Mouse (Mus musculus) forebrain, embryonic 12.5 days (tissue): Measurements from ENCODE around the gene Brinp1. TPM values are rescaled to one million over a fixed set of nuclear protein-coding genes. Genes with fewer than 3 reads are reported as not detected.
"Not testable (repeated sequence)": the region's sequence is repeated elsewhere in the genome, so short reads cannot be mapped to it uniquely, and the experiment has no call there.

Source experiments
- ATAC-seq: fragments of 200-750 bp; cut with Nextera tagmentation; 2 replicates; pipeline ENCODE4 v1.8.0; 2017; ENCODE audit warnings: moderate TSS enrichment; ENCODE audit not compliant: low FRiP score
- H3K27ac ChIP-seq: fragments of 300-500 bp; sonication (generic); 2 replicates; pipeline ENCODE4 v1.5.1; 2016; ENCODE audit warnings: mild to moderate bottlenecking
- H3K27me3 ChIP-seq: fragments of 300-500 bp; sonication (generic); 2 replicates; pipeline ENCODE4 v1.6.1; 2016; ENCODE audit warnings: mild to moderate bottlenecking
- H3K36me3 ChIP-seq: fragments of 300-500 bp; sonication (generic); replicated peaks from 2 replicates; pipeline ENCODE4 v1.6.1; 2016; ENCODE audit warnings: mild to moderate bottlenecking
- H3K4me1 ChIP-seq: fragments of 300-500 bp; sonication (generic); 2 replicates; pipeline ENCODE4 v1.6.1; 2016
- H3K4me2 ChIP-seq: fragments of 300-500 bp; sonication (generic); 2 replicates; pipeline ENCODE4 v1.6.1; 2016; ENCODE audit warnings: mild to moderate bottlenecking, moderate library complexity
- H3K4me3 ChIP-seq: fragments of 300-500 bp; sonication (generic); replicated peaks from 2 replicates; pipeline ENCODE4 v1.5.1; 2016; ENCODE audit warnings: mild to moderate bottlenecking
- H3K9ac ChIP-seq: fragments of 300-500 bp; sonication (generic); 2 replicates; pipeline ENCODE4 v1.6.1; 2016; ENCODE audit warnings: mild to moderate bottlenecking
- H3K9me3 ChIP-seq: fragments of 300-500 bp; sonication (generic); 2 replicates; pipeline ENCODE4 v1.6.1; 2016
- WGBS: fragments of 180-500 bp; shearing (Covaris S2); methylation state at CpG from one replicate; pipeline ENCODE4 v1.1.7; 2016; 5-methylcytosine and 5-hydroxymethylcytosine counted together
- polyA plus RNA-seq: library from polyadenylated mRNA; unstranded; fragments of >200 nt; fragmentation: Nextera tagmentation; extraction: Ambion mirVana; gene quantifications from 2 replicates; pipeline ENCODE4 v1.2.1, GENCODE M21; 2016

Brinp1 gene
- polyA plus RNA-seq, 1 experiment from 2014 or later: 10.8 TPM

GRCm38 (mm10) chr4:68906417-68907210 lies 47.6 kb downstream of the Brinp1 start:
- H3K9ac ChIP-seq: no peak overlapping the region
- no peaks in the 10 kb centered on the region for H3K4me1 ChIP-seq
- no peaks in the 10 kb centered on the region for H3K27me3 ChIP-seq
- H3K27ac ChIP-seq: no peak overlapping the region
- 70% methylated on average over 11 of the region's 11 CpGs for WGBS
- H3K4me3 ChIP-seq: no peak overlapping the region
- ATAC-seq: no peak; the same call in 1 of the 2 replicates
- H3K4me2 ChIP-seq: no peak overlapping the region
- H3K9me3 ChIP-seq: no peaks in the 10 kb centered on the region
- no peaks in the 10 kb centered on the region for H3K36me3 ChIP-seq

DNA sequence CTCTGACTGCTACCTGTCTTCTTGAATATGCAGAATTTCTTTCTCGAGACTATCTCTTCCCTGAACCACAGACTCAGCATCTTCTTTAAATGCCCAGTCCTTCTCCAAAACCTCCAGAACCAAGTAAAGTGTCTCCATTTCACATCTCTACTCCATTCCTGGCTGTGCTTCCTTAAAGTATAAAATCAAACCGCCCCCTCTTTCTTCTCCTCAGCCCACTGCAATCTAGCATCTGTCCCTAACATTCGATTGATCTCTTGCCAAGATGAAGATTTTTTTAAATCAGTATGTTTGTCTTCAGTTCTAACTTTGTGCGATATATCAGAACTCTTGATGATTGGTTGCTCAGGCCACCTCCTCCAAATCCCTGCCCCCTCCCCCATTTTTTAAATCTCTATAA lies 63.7 kb downstream of the Brinp1 start:
- Histone ChIP-seq H3K27ac (no peak overlapping the region), H3K4me1 (no peaks in the 10 kb centered on the region), H3K9me3 (no peaks in the 10 kb centered on the region), H3K36me3 (no peaks in the 10 kb centered on the region), H3K9ac (no peak overlapping the region), H3K27me3 (no peaks in the 10 kb centered on the region), H3K4me3 (no peak overlapping the region), H3K4me2 (no peak overlapping the region)
- ATAC-seq: no peak
- 85% methylated on average over 4 of the region's 4 CpGs for WGBS

DNA sequence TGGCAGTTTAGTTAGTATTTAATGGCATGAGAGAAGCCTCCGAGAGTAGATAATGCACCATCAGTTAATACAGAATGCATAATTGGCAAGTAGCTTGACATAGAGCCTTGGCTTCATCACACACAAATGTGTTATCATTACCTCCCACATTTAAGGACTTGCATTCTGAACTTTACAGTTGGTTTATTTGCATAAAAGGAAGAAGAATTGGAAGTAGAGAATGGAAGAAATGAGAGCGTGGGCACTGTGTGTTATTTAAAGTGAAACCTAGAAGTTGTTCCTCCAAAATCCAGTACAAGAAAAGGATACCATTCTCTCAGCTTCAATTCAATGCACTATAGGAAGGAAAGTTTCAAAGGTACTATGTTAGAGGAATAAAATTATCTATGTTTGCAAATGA lies 67.9 kb downstream of the Brinp1 start:
- H3K4me3 ChIP-seq: no peak overlapping the region
- 91% methylated on average over 2 of the region's 2 CpGs for WGBS

GRCm38 (mm10) chr4:68872028-68872427 lies 82.2 kb downstream of the Brinp1 start:
- Histone ChIP-seq H3K4me2 (no peak overlapping the region), H3K27ac (no peak overlapping the region), H3K27me3 (no peaks in the 10 kb centered on the region), H3K4me1 (no peaks in the 10 kb centered on the region), H3K9ac (no peak overlapping the region), H3K36me3 (no peaks in the 10 kb centered on the region), H3K4me3 (no peak overlapping the region), H3K9me3 (no peaks in the 10 kb centered on the region)
- ATAC-seq: no peak

More for the DNA sequence above, 67.9 kb downstream of the Brinp1 start:
- no peak overlapping the region for H3K9ac ChIP-seq
- H3K27ac ChIP-seq: no peak overlapping the region
- H3K27me3 ChIP-seq: no peaks in the 10 kb centered on the region
- no peaks in the 10 kb centered on the region for H3K9me3 ChIP-seq
- H3K4me2 ChIP-seq: no peak overlapping the region
- no peaks in the 10 kb centered on the region for H3K4me1 ChIP-seq
- ATAC-seq: no peak
- H3K36me3 ChIP-seq: no peaks in the 10 kb centered on the region

DNA sequence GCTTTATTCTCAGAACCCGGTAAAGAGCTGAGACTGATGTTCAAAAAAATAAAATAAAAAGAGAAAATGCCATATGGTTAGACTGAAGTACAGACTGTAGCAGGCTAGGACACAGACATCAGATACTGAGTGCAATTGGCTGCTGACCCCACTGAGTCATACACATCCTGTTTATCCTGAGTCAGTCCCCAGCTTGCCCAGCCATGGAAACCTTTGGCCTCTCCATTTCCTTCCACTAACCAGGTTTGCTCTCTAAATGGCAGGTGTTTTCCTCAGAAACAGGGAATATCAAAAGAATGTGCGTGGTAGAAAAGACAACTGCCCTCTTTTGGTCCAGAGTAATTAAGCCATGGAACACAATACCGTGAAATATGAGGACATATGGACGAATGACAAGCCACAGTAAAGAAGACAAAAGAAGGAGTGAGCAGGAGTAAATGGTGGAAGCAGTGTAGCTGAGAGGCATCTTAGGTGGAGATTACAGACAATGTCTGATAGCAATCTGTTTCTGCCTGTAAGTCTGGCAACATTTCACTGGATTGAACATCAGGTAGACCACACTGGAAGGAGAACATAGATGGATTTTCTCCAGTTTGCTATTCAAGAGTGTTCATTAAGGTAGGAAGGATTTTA lies 88.9 kb downstream of the Brinp1 start:
- Histone ChIP-seq H3K9ac (no peak overlapping the region), H3K9me3 (no peaks in the 10 kb centered on the region), H3K4me1 (no peaks in the 10 kb centered on the region), H3K36me3 (no peaks in the 10 kb centered on the region), H3K4me2 (no peak overlapping the region), H3K27ac (no peak overlapping the region), H3K4me3 (no peak overlapping the region), H3K27me3 (no peaks in the 10 kb centered on the region)
- WGBS: 80% methylated on average over 4 of the region's 4 CpGs
- ATAC-seq: no peak

DNA sequence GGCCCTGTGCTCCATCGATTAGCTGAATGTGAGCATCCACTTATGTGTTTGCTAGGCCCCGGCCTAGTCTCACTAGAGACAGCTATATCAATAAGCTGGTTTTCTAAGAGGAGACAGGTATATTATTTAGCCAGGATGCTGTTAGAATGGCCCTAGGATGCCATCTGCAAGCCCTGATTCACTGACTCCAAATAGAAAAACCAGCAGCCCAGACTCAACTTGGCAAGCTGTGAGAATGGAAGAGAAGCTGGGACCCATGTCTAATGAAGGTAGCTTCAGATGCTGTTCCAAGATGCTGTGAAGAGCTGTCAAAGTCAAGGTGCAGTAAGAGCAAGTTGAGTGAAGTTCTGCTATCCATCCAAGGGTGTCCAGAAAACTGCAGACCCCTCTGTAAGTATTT lies 89.5 kb downstream of the Brinp1 start:
- whole genome bisulfite sequencing: 98% methylated on average over 2 of the region's 2 CpGs
- no peaks in the 10 kb centered on the region for H3K4me1 ChIP-seq

GRCm38 (mm10) chr4:68856868-68857267 lies 97.3 kb downstream of the Brinp1 start:
- no peaks in the 10 kb centered on the region for H3K36me3 ChIP-seq
- no peak for ATAC-seq
- H3K4me1 ChIP-seq: no peaks in the 10 kb centered on the region
- no peaks in the 10 kb centered on the region for H3K9me3 ChIP-seq
- H3K4me3 ChIP-seq: no peak overlapping the region
- H3K4me2 ChIP-seq: no peak overlapping the region
- no peak overlapping the region for H3K9ac ChIP-seq
- H3K27me3 ChIP-seq: no peaks in the 10 kb centered on the region
- no peak overlapping the region for H3K27ac ChIP-seq
- WGBS: 62% methylated on average over 1 of the region's 1 CpGs

More for the DNA sequence above, 89.5 kb downstream of the Brinp1 start:
- Histone ChIP-seq H3K27me3 (no peaks in the 10 kb centered on the region), H3K4me2 (no peak overlapping the region), H3K9me3 (no peaks in the 10 kb centered on the region), H3K27ac (no peak overlapping the region), H3K36me3 (no peaks in the 10 kb centered on the region), H3K9ac (no peak overlapping the region), H3K4me3 (no peak overlapping the region)
- no peak for ATAC-seq

DNA sequence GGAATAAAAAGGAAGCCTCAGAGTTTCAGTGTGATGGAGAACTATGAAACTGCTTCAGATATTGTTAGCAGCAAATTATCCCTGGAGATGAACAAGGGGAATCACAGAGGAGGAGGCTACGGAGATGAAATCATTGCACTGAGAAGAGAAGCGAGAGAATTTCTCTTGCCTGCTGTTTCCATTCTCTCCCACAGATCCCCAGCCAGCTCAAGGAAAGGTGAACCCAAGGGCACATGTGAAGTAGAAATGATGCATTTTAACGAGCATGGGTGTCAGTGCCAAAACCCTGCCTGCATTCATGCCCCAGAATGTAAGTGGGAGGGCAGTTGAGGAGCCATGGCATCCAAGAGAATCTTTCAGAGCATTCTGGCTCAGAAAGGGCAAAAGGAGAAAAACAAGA lies 104.5 kb downstream of the Brinp1 start:
- Histone ChIP-seq H3K9ac (no peak overlapping the region), H3K27ac (no peak overlapping the region), H3K4me3 (no peak overlapping the region), H3K9me3 (no peaks in the 10 kb centered on the region), H3K4me2 (no peak overlapping the region), H3K36me3 (no peaks in the 10 kb centered on the region), H3K4me1 (no peaks in the 10 kb centered on the region; the same call in 1 of the 2 replicates), H3K27me3 (no peaks in the 10 kb centered on the region)
- WGBS: 51% methylated on average over 3 of the region's 3 CpGs
- ATAC-seq: no peak

DNA sequence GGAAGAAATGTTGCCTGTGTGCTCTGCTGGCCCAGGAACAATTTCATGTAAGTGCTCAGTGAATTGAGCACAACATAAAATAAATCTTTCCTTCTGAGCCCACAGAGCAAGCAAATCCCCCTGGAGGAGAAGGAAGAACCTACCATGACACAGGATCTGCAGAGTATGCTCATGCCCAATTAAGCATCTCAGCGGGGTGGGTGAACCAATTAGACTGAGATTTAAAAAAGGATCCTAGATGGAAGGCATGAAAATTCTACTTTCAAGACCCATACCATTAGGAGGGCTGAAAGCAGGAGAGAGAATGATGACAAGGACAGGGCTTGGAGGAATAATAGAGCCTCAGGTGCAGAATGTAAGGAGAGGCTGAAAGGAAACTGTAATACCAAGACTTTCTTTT lies 107.2 kb downstream of the Brinp1 start:
- Histone ChIP-seq H3K27ac (no peak overlapping the region), H3K4me2 (no peak overlapping the region), H3K4me1 (no peaks in the 10 kb centered on the region; the same call in 1 of the 2 replicates), H3K27me3 (no peaks in the 10 kb centered on the region), H3K36me3 (no peaks in the 10 kb centered on the region), H3K9me3 (no peaks in the 10 kb centered on the region), H3K9ac (no peak overlapping the region), H3K4me3 (no peak overlapping the region)
- 63% methylated on average over 1 of the region's 1 CpGs for WGBS
- no peak for ATAC-seq

- 46% methylated on average over 3 of the region's 3 CpGs for WGBS
- Histone ChIP-seq H3K27ac (no peak overlapping the region), H3K9me3 (no peaks in the 10 kb centered on the region), H3K4me3 (no peak overlapping the region), H3K4me2 (no peak overlapping the region), H3K27me3 (no peaks in the 10 kb centered on the region), H3K4me1 (no peaks in the 10 kb centered on the region; the same call in 1 of the 2 replicates), H3K36me3 (no peaks in the 10 kb centered on the region), H3K9ac (no peak overlapping the region)
- ATAC-seq: peak; percentile 38; the same call in 1 of the 2 replicates
Measured at GRCm38 (mm10) chr4:68845964-68846363, 108.2 kb downstream of the Brinp1 start.

DNA sequence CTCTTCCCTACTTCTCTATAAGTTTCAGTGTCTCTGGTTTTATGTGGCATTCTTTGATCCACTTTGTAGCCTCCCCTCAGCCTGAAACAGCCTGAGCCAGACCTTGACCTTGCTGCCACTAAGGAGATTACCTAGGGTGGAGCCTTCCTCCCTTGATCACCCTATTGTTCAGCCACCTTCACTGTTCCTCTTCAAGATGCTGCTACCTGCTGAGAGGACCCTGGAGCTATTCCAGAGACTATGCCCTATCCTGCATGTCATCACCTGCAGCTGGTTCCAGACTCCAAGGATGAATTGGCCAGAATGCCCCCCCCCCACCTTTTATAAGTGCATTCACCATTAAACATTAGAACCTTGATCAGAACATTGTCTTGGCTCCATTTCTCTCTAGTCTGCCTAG lies 140.2 kb downstream of the Brinp1 start:
- not testable (repeated sequence) for H3K27ac ChIP-seq, ATAC-seq, H3K27me3 ChIP-seq, H3K36me3 ChIP-seq, H3K4me3 ChIP-seq, H3K4me2 ChIP-seq, H3K4me1 ChIP-seq, H3K9me3 ChIP-seq, H3K9ac ChIP-seq

GRCm38 (mm10) chr4:68806502-68806901 lies 147.7 kb downstream of the Brinp1 start:
- Histone ChIP-seq H3K36me3 (no peaks in the 10 kb centered on the region), H3K27me3 (no peaks in the 10 kb centered on the region), H3K4me3 (no peak overlapping the region), H3K4me2 (no peak overlapping the region), H3K9ac (no peak overlapping the region), H3K4me1 (no peaks in the 10 kb centered on the region), H3K27ac (no peak overlapping the region), H3K9me3 (no peaks in the 10 kb centered on the region)
- 76% methylated on average over 3 of the region's 3 CpGs for WGBS
- ATAC-seq: no peak
